In the genomic region with DNA sequence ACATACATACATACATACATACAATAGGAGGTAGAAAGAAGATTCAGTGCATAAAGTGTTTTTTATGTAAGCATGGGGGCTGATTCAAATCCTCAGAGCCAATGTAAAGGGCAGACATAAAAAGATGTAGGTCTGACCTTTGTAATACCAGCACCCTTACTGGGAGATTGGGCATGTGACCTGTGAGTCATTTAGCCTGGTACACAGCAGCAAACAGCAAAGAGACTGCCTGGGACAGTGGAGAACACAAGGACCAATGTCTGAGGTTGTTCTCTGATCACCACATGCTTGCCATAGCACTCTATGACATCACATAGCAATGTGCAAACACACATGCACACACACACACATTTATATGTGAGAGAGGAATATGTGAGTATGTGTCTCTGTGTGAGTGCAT, we compare ENCODE assay signal across 29 mouse cellular contexts. TPM values are rescaled to one million over a fixed set of nuclear protein-coding genes. Genes with fewer than 3 reads are reported as not detected.
DNase-seq lines count a peak whose midpoint lies in the region; TF ChIP-seq lines count a peak whose summit lies in the region.
"Had no signal": no experiment of that assay in that cellular context is flagged by ENCODE, and none has a peak within 500 bp of the region (broad histone marks: within the 10 kb centered on the region; RNA-seq: fewer than 3 reads in every experiment).

No protein-coding gene starts in this region.

- H3K79me2 ChIP-seq in myocyte (ENCODE audit: control insufficient read depth, insufficient read depth) = peaks cover 81% of the 10 kb centered on the region

- no peak overlapping the region for H3K4me3 ChIP-seq in myocyte
- H3K4me3 ChIP-seq: embryonic facial prominence, embryonic 10.5 days; embryonic facial prominence, embryonic 15.5 days; forebrain, embryonic 13.5 days; heart, embryonic 10.5 days; heart, embryonic 15.5 days; hindbrain, embryonic 12.5 days; midbrain, embryonic 12.5 days had no signal

- no peak for TF ChIP-seq POLR2A in myocyte (IDR thresholded peaks at IDR 0.05; ENCODE audit: insufficient read length, low read depth)

- H3ac ChIP-seq in myocyte (ENCODE audit: control insufficient read depth, insufficient read length) = no peak overlapping the region

- H3K36me3 ChIP-seq in myocyte (ENCODE audit: control insufficient read depth, insufficient read depth) = peaks cover 23% of the 10 kb centered on the region
- H3K36me3 ChIP-seq: embryonic facial prominence, embryonic 10.5 days; embryonic facial prominence, embryonic 15.5 days; heart, embryonic 10.5 days; heart, embryonic 15.5 days; hindbrain, embryonic 12.5 days; midbrain, embryonic 12.5 days had no signal

- peak; percentile 40 for DNase-seq in adrenal gland, adult 2 months
- no peak for DNase-seq in adrenal gland, adult 18-20 months (ENCODE audit: low spot score in 2 of 2)
- DNase-seq in CD4-positive helper T cell, adult 2 months (ENCODE audit: low read depth, low spot score) = peak; percentile 41
- peak; percentile 57 for DNase-seq in induced T-regulatory cell, adult 2 months (ENCODE audit: low read depth)
- no peak for DNase-seq in ovary, postnatal 36 days (ENCODE audit: low spot score)
- no peak for DNase-seq in spleen, postnatal 4 days (ENCODE audit: low spot score in 2 of 2)
- DNase-seq in kidney, postnatal 36 days = no peak
- DNase-seq: cerebellum, adult 8-10 months; gastrocnemius, postnatal 10 days; heart, postnatal 36 days; kidney, adult 9 months; kidney, postnatal 10 days; layer of hippocampus, postnatal 36 days; liver; lung, embryonic 14.5 days; lung, postnatal 14 days; retina, postnatal 1 day; right cerebral cortex, postnatal 25 days; thymus, adult 18-20 months; thymus, postnatal 25 days had no signal

- no peak overlapping the region for H3K4me2 ChIP-seq in myocyte (ENCODE audit: low read depth)
- H3K4me2 ChIP-seq: embryonic facial prominence, embryonic 15.5 days; forebrain, embryonic 13.5 days; heart, embryonic 15.5 days; hindbrain, embryonic 12.5 days; lung, embryonic 14.5 days; midbrain, embryonic 12.5 days had no signal

- H3K27me3 ChIP-seq in myocyte (ENCODE audit: control insufficient read depth, insufficient read depth, insufficient read length) = no peaks in the 10 kb centered on the region
- H3K27me3 ChIP-seq: embryonic facial prominence, embryonic 15.5 days; Patski had no signal

TF ChIP-seq in myocyte, 11 proteins besides CTCF, POLR2A, EP300 and RAD21:
- TF ChIP-seq POLR2AphosphoS2 (IDR thresholded peaks at IDR 0.05; ENCODE audit: insufficient read length, low read depth) = no peak
- TF ChIP-seq SRF (IDR thresholded peaks at IDR 0.05; ENCODE audit: control insufficient read depth, insufficient read length, low read depth) = no peak
- peak; percentile 89 for TF ChIP-seq USF1 (IDR thresholded peaks at IDR 0.05; ENCODE audit: low read depth)
- TF ChIP-seq MYOG (IDR thresholded peaks at IDR 0.05; ENCODE audit: control insufficient read depth in 1 of 3, insufficient read depth in 1 of 3, insufficient read length in 2 of 3, low read depth in 2 of 3) = no peak
- no peak for TF ChIP-seq TCF3 (IDR thresholded peaks at IDR 0.05; ENCODE audit: insufficient read length, low read depth)
- TF ChIP-seq CEBPB (IDR thresholded peaks at IDR 0.05; ENCODE audit: insufficient read depth, poor library complexity, severe bottlenecking) = no peak

RNA-seq across cellular contexts. Expression of gene Supt3, which starts 49.3 kb away (rescaled TPM):
- 10 to 100 TPM; 21.3 to 30.1 TPM for total RNA-seq in adrenal gland, adult 2 months (2021)
- 6.4 and 7.6 TPM in 2 replicates for polyA plus RNA-seq in adrenal gland, adult 2 months (2012; rRNA removed)
- 10 to 100 TPM; 19.2 to 30.1 TPM for total RNA-seq in adrenal gland, adult 18-20 months (2021)
- 30.9 TPM for polyA plus RNA-seq in myocyte (2012; fragmentation: generic; extraction: Trizol)

Comparison
In these comparisons a context has a peak if more than half of its experiments do, and no peak if none do; other contexts are left out.
1. DNase-seq: peak in adrenal gland, adult 2 months (single experiment), CD4-positive helper T cell, adult 2 months (single experiment) and induced T-regulatory cell, adult 2 months (single experiment); none in adrenal gland, adult 18-20 months (0 of 2), ovary, postnatal 36 days (single experiment), spleen, postnatal 4 days (0 of 2) and kidney, postnatal 36 days (0 of 2).